Mouse (Mus musculus): Measurements from ENCODE around the gene Efcab5.

Efcab5 gene

GRCm38 (mm10) chr11:77188868-77189267 lies at the start of gene Efcab5:
Gene Efcab5, minus strand, starts transcription at chr11:77188968.
- DNase-seq (ENCODE audit: low spot score in 2 of 2): no peak

GRCm38 (mm10) chr11:77235267-77235666 lies 46.5 kb upstream of the Efcab5 start:
- no peak for DNase-seq (ENCODE audit: low spot score in 2 of 2)

GRCm38 (mm10) chr11:77231514-77231913 lies 42.7 kb upstream of the Efcab5 start:
- DNase-seq (ENCODE audit: low spot score in 2 of 2): no peak

- no peak for DNase-seq (ENCODE audit: low spot score in 2 of 2)
Measured at GRCm38 (mm10) chr11:77230765-77231164, 42.0 kb upstream of the Efcab5 start.

GRCm38 (mm10) chr11:77216761-77217130 lies 28.0 kb upstream of the Efcab5 start:
- DNase-seq (ENCODE audit: low spot score in 2 of 2): no peak

GRCm38 (mm10) chr11:77215951-77216760 lies 27.4 kb upstream of the Efcab5 start, which contains the start of gene Ssh2:
Gene Ssh2, plus strand, starts transcription at chr11:77216287.
- peak; percentile 71 to 76 for DNase-seq (ENCODE audit: low spot score in 2 of 2)

GRCm38 (mm10) chr11:77215483-77215882 lies 26.7 kb upstream of the Efcab5 start:
- DNase-seq (ENCODE audit: low spot score in 2 of 2): no peak

GRCm38 (mm10) chr11:77214755-77215154 lies 26.0 kb upstream of the Efcab5 start:
- peak; percentile 20 to 45 for DNase-seq (ENCODE audit: low spot score in 2 of 2)

GRCm38 (mm10) chr11:77214142-77214692 lies 25.4 kb upstream of the Efcab5 start:
- no peak for DNase-seq (ENCODE audit: low spot score in 2 of 2)

- no peak for DNase-seq (ENCODE audit: low spot score in 2 of 2)
Measured at GRCm38 (mm10) chr11:77200703-77201102, 11.9 kb upstream of the Efcab5 start.

- DNase-seq (ENCODE audit: low spot score in 2 of 2): no peak
Measured at GRCm38 (mm10) chr11:77199636-77200035, 10.9 kb upstream of the Efcab5 start.

- peak; percentile 14 to 18 for DNase-seq (ENCODE audit: low spot score in 2 of 2)
Measured at GRCm38 (mm10) chr11:77196181-77197143, 7.7 kb upstream of the Efcab5 start.

- DNase-seq (ENCODE audit: low spot score in 2 of 2): no peak
Measured at GRCm38 (mm10) chr11:77195360-77196109, 6.8 kb upstream of the Efcab5 start.

GRCm38 (mm10) chr11:77194762-77195161 lies 6.0 kb upstream of the Efcab5 start:
- no peak for DNase-seq (ENCODE audit: low spot score in 2 of 2)

- DNase-seq (ENCODE audit: low spot score in 2 of 2): no peak
Measured at GRCm38 (mm10) chr11:77193941-77194553, 5.3 kb upstream of the Efcab5 start.

- DNase-seq (ENCODE audit: low spot score in 2 of 2): no peak
Measured at GRCm38 (mm10) chr11:77193410-77193809, 4.6 kb upstream of the Efcab5 start.

- DNase-seq (ENCODE audit: low spot score in 2 of 2): no peak
Measured at GRCm38 (mm10) chr11:77184926-77185325, 3.8 kb downstream of the Efcab5 start.

GRCm38 (mm10) chr11:77182616-77183015 lies 6.2 kb downstream of the Efcab5 start:
- DNase-seq (ENCODE audit: low spot score in 2 of 2): no peak

- no peak for DNase-seq (ENCODE audit: low spot score in 2 of 2)
Measured at GRCm38 (mm10) chr11:77182041-77182440, 6.7 kb downstream of the Efcab5 start.

GRCm38 (mm10) chr11:77181528-77181927 lies 7.2 kb downstream of the Efcab5 start:
- DNase-seq (ENCODE audit: low spot score in 2 of 2): no peak

GRCm38 (mm10) chr11:77180886-77181285 lies 7.9 kb downstream of the Efcab5 start:
- DNase-seq (ENCODE audit: low spot score in 2 of 2): no peak

Data from spleen, postnatal 14 days (tissue).